Mouse (Mus musculus) G1E (cell line): ENCODE data around the gene Ccl11. TPM values are rescaled to one million over a fixed set of nuclear protein-coding genes. Genes with fewer than 3 reads are reported as not detected.

Experiments
- ATAC-seq: 2 replicates; pipeline ENCODE4 v1.8.0; 2016; ENCODE audit warnings: mild to moderate bottlenecking; ENCODE audit not compliant: insufficient number of reproducible peaks, poor library complexity, low FRiP score, severe bottlenecking; ENCODE audit errors: extremely low read depth
- DNase-seq: peaks from one replicate; pipeline ENCODE4 v3.0.0; 2012; ENCODE audit warnings: low spot score
- H3K27me3 ChIP-seq: 2 replicates; pipeline ENCODE4 v1.6.1; 2012; ENCODE audit warnings: mild to moderate bottlenecking, low read length, inconsistent platforms; ENCODE audit not compliant: insufficient read depth
- H3K36me3 ChIP-seq: replicated peaks from 2 replicates; pipeline ENCODE3; 2012; ENCODE audit warnings: mild to moderate bottlenecking, inconsistent platforms
- H3K4me1 ChIP-seq: 2 replicates; pipeline ENCODE4 v1.6.1; 2012; ENCODE audit warnings: low read depth, low read length, inconsistent platforms, mixed read lengths; ENCODE audit not compliant: insufficient read depth
- H3K4me3 ChIP-seq: 2 replicates; pipeline ENCODE4 v1.5.1; 2012; ENCODE audit warnings: low read depth, mild to moderate bottlenecking, inconsistent platforms, low read length, moderate library complexity, mixed read lengths
- H3K9me3 ChIP-seq: replicated peaks from 2 replicates; pipeline ENCODE4 v1.6.1; 2012; ENCODE audit warnings: inconsistent platforms
- CTCF ChIP-seq: IDR thresholded peaks from 2 replicates; pipeline ENCODE4 v1.5.1; 2012; ENCODE audit warnings: low read depth, low read length, inconsistent platforms, mixed read lengths
- GATA1 ChIP-seq: IDR thresholded peaks from 2 replicates; pipeline ENCODE4 v1.6.1; 2012; ENCODE audit warnings: borderline replicate concordance, low read length, inconsistent platforms, mixed read lengths
- GATA2 ChIP-seq: IDR thresholded peaks from 2 replicates; pipeline ENCODE4 v1.6.1; 2012; ENCODE audit warnings: low read depth, low read length, inconsistent platforms, borderline replicate concordance
- POLR2AphosphoS5 ChIP-seq: IDR thresholded peaks from 2 replicates; pipeline ENCODE4 v1.6.1; 2012; ENCODE audit warnings: low read depth, low read length, inconsistent platforms; ENCODE audit not compliant: insufficient replicate concordance
- TAL1 ChIP-seq: conservative IDR thresholded peaks from 2 replicates; pipeline ENCODE4 v1.6.1; 2012; ENCODE audit warnings: low read depth, low read length, inconsistent platforms, mixed read lengths
- polyA plus RNA-seq: library from polyadenylated mRNA; stranded (reverse); fragments of >175 nt; gene quantifications from 2 replicates; pipeline ENCODE4 v1.2.3, GENCODE M21; 2012
- total RNA-seq, 2 experiments: library from RNA; stranded (forward) in 1 of 2; stranded (reverse) in 1 of 2; fragments of 200-1000 nt in 1 of 2; fragments of >200 nt in 1 of 2; fragmentation: Nextera tagmentation in 1 of 2; gene quantifications; 2 replicates each; pipeline ENCODE4 v1.2.3; 2014 to 2017

Ccl11 gene
- total and polyA plus RNA-seq, 3 experiments: not detected

DNA sequence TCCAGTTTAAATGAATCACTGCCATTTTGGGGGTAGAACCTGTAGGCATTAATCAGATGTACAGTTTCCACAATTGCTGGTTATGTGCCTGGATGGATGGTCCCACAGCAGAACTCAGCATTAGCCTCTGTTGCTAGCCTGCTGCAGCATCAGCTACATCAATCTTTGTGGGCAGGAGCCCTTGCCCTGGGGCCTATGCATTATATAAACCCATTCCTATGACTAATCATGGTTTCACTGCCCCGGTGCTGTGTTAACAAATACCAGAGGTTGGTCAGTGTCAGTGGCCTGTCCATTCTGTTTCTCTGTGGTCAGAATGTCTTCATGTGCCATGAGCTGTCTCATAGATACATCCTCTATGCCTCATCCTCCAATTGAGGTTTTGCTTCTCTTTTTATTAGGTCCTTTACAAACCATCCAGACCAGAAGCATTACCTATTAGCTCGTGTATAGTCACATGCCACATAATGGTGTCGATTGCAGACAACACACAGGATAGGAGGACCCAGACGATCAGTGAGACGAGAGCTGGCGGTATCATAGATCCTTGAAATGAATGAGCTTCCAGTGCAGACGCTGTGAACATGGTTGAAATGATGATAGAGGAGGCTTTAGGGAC is 9.4 kb downstream of the Ccl11 start:
- Histone ChIP-seq H3K4me3 (no peak overlapping the region), H3K9me3 (peaks cover 40% of the 10 kb centered on the region), H3K27me3 (no peaks in the 10 kb centered on the region), H3K4me1 (no peaks in the 10 kb centered on the region), H3K36me3 (no peaks in the 10 kb centered on the region)
- DNase-seq (no peak), ATAC-seq (no peak)
- TF ChIP-seq GATA1 (no peak), TAL1 (no peak), GATA2 (no peak), CTCF (no peak), POLR2AphosphoS5 (no peak)

DNA sequence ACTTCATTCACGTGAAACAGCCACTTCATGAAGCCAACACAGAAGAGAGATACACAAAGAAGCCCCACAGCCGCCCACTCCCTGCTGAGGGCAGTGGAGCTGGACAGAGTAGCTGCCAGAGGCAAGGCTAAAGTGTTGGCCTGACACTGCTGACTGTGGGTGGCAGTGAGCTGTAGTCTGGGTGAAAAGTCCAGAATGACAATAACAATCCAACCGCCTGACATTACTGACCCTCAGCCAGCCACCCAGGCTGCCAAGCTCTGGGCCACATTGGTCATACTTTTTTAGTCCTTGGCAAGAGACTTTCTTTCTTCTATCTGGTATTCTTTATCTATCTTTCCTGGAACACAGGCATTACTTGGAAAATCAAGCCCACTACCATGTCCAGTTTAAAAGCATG is 13.5 kb downstream of the Ccl11 start:
- Histone ChIP-seq H3K36me3 (no peaks in the 10 kb centered on the region), H3K4me3 (no peak overlapping the region), H3K27me3 (no peaks in the 10 kb centered on the region), H3K4me1 (no peaks in the 10 kb centered on the region), H3K9me3 (peaks cover 59% of the 10 kb centered on the region)
- TF ChIP-seq POLR2AphosphoS5 (no peak), GATA2 (no peak), GATA1 (no peak), CTCF (no peak), TAL1 (no peak)
- no peak for DNase-seq
- no peak for ATAC-seq

DNA sequence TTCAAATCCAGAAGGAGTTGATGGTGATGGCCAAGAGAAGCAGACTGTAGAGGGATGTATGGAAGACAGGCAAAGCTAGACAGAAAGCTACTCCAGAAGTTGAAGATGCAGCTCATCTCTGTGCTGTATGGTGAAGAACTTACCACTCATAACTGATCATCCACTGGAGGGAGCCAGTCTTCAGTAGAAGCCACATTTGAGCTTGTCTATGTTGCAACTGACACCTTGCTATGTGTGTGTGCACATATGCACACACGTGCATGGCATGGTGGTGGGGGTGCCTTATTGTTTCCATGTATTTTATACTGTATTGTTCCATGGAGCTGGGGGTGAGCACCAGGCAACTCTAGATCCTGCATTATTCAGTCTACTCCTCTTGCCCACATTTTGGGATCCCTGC is 14.8 kb downstream of the Ccl11 start:
- Histone ChIP-seq H3K27me3 (no peaks in the 10 kb centered on the region), H3K36me3 (no peaks in the 10 kb centered on the region), H3K4me3 (no peak overlapping the region), H3K9me3 (peaks cover 57% of the 10 kb centered on the region), H3K4me1 (no peaks in the 10 kb centered on the region)
- ATAC-seq: no peak
- DNase-seq: no peak
- no peak for TF ChIP-seq GATA2
- no peak for TF ChIP-seq GATA1
- no peak for TF ChIP-seq CTCF
- no peak for TF ChIP-seq POLR2AphosphoS5
- TF ChIP-seq TAL1: no peak

DNA sequence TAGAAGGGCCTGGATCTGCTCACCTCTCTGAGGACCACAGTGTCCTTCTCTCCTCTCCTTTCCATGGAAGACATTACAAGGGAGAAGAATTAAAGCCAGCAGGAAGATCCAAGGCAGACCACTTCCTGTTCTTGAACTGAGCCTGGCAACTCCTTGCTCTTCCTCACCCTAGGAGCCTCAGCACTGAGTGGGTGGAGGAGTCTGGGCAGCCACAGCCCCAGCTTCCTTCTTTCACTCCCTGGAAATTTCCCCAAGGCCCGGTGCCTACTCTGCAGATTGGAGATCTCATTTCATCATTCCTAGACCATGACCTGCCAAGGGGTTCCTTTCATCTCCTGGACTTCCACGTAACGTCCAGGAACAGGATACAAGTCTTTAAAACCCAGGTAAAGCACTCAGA is 15.4 kb downstream of the Ccl11 start:
- no peak for ATAC-seq
- Histone ChIP-seq H3K36me3 (no peaks in the 10 kb centered on the region), H3K4me1 (no peaks in the 10 kb centered on the region), H3K9me3 (peaks cover 57% of the 10 kb centered on the region), H3K4me3 (no peak overlapping the region), H3K27me3 (no peaks in the 10 kb centered on the region)
- TF ChIP-seq TAL1 (no peak), CTCF (no peak), GATA2 (no peak), POLR2AphosphoS5 (no peak), GATA1 (no peak)
- DNase-seq: no peak

DNA sequence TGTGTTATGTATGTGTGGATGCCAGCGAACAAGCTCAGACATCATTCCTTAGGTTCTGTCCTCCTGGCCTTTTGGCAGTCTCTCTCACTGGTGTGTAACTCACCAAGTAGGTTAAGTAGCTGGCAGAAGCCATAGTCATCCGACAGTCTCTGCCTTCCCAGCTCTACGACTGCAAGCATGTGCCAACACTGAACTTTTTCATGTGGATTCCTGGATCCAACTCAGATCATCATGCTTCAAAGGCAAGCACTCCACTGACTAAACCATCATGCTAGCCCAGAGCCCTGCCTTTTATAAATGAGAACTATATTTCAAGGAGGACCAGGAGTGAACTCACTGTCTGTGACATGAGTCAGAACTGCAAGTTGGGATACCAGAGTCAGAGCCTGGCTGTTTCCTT is 16.1 kb downstream of the Ccl11 start:
- TF ChIP-seq CTCF (no peak), TAL1 (no peak), GATA2 (no peak), GATA1 (no peak), POLR2AphosphoS5 (no peak)
- Histone ChIP-seq H3K4me1 (no peaks in the 10 kb centered on the region), H3K9me3 (peaks cover 54% of the 10 kb centered on the region), H3K36me3 (no peaks in the 10 kb centered on the region), H3K4me3 (no peak overlapping the region), H3K27me3 (no peaks in the 10 kb centered on the region)
- no peak for DNase-seq
- ATAC-seq: no peak

DNA sequence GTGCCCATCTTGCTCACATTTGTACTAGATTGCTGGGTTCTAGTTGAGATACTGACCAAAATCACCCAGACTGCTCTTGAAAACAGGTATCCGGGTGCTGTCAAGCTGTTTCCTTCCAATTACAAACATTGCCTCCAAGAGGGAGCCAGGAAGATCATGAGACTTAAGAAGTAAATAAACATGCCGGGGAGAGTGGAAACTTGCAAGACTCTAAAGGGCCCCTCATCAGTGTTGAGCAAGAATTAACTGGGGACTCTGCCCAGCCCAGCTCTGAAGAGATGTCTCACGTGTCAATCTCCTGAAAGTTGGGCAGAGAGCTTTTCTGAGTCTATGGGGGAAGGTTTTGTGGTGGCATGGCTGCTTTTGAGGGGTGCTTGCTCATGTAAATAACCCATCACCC is 19.4 kb downstream of the Ccl11 start:
- TF ChIP-seq GATA1: no peak
- no peak for TF ChIP-seq CTCF
- no peak for TF ChIP-seq TAL1
- no peak for TF ChIP-seq GATA2
- no peak for TF ChIP-seq POLR2AphosphoS5
- DNase-seq (no peak), ATAC-seq (no peak)
- no peaks in the 10 kb centered on the region for H3K4me1 ChIP-seq
- H3K36me3 ChIP-seq: no peaks in the 10 kb centered on the region
- no peaks in the 10 kb centered on the region for H3K27me3 ChIP-seq
- no peak overlapping the region for H3K4me3 ChIP-seq
- H3K9me3 ChIP-seq: peaks cover 34% of the 10 kb centered on the region
